Mouse (Mus musculus) small intestine, adult 2 months (tissue): ENCODE data around the gene Hs3st3b1. TPM values are rescaled to one million over a fixed set of nuclear protein-coding genes. Genes with fewer than 3 reads are reported as not detected.

ENCODE experiments used
- H3K27ac ChIP-seq: fragments of 200-500 bp; 2 replicates; pipeline ENCODE4 v1.5.1; 2012; ENCODE audit warnings: low read depth, low read length, control low read depth, inconsistent platforms; ENCODE audit not compliant: insufficient read depth
- H3K27me3 ChIP-seq: fragments of 200-500 bp; 2 replicates; pipeline ENCODE4 v1.6.1; 2012; ENCODE audit warnings: mild to moderate bottlenecking, moderate library complexity, low read length, inconsistent platforms; ENCODE audit not compliant: control insufficient read depth, insufficient read depth
- H3K36me3 ChIP-seq: fragments of 200-500 bp; 2 replicates; pipeline ENCODE4 v1.6.1; 2012; ENCODE audit warnings: mild to moderate bottlenecking, low read length, control low read depth, inconsistent platforms; ENCODE audit not compliant: control insufficient read depth, insufficient read depth
- H3K4me1 ChIP-seq: fragments of 200-500 bp; 2 replicates; pipeline ENCODE4 v1.6.1; 2012; ENCODE audit warnings: low read length, inconsistent platforms, mixed read lengths; ENCODE audit not compliant: control insufficient read depth, insufficient read depth, insufficient read length
- H3K4me3 ChIP-seq: fragments of 200-500 bp; 2 replicates; pipeline ENCODE4 v1.5.1; 2012; ENCODE audit warnings: low read depth, mild to moderate bottlenecking, control low read depth, inconsistent platforms, low read length, moderate library complexity
- CTCF ChIP-seq: fragments of 200-500 bp; IDR thresholded peaks from 2 replicates; pipeline ENCODE4 v1.5.1; 2012; ENCODE audit warnings: low read depth, mild to moderate bottlenecking, control low read depth, inconsistent platforms, low read length, moderate library complexity, mixed read lengths; ENCODE audit not compliant: insufficient replicate concordance, insufficient read length; ENCODE audit errors: extremely low read depth
- POLR2A ChIP-seq: fragments of 200-500 bp; IDR thresholded peaks from 2 replicates; pipeline ENCODE4 v1.6.1; 2012; ENCODE audit warnings: low read depth, mild to moderate bottlenecking, control low read depth, inconsistent platforms, low read length, moderate library complexity
- WGBS: fragments of 180-500 bp; shearing (Covaris S2); methylation state at CpG from one replicate; pipeline ENCODE4 v1.1.7; 2018; 5-methylcytosine and 5-hydroxymethylcytosine counted together
- polyA plus RNA-seq: library from polyadenylated mRNA; depleted of rRNA; stranded (reverse); fragments of >200 nt; gene quantifications from 2 replicates; pipeline ENCODE4 v1.2.3, GENCODE M21; 2012

Hs3st3b1 gene
- polyA plus RNA-seq, 1 experiment, result 3.7 TPM

DNA sequence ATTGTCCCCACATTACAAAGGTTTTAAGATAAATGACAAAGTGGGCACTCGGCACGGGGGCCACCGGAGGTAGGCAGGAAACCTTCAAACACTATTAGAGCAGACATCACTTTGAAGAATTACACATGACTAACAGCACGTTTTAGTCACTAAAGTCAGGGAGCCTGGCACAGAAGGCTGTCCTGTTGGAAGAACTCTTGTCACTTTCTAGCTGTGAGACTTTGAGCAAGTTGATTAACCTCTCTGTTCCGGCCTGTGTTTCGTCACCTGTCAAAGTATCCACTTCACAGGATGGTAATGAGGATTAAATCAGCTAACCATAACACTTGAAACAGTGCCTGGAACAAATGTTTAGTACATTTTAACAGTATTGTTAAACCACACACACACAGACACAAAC lies 4.5 kb downstream of the Hs3st3b1 start:
- TF ChIP-seq POLR2A (no peak), CTCF (no peak)
- no peaks in the 10 kb centered on the region for H3K36me3 ChIP-seq
- H3K27ac ChIP-seq, result no peak overlapping the region
- 77% methylated on average over 6 of the region's 6 CpGs for WGBS
- peaks cover 39% of the 10 kb centered on the region for H3K27me3 ChIP-seq
- H3K4me1 ChIP-seq, result peaks cover 11% of the 10 kb centered on the region
- no peak overlapping the region for H3K4me3 ChIP-seq

GRCm38 (mm10) chr11:63914388-63914787 lies 7.7 kb downstream of the Hs3st3b1 start:
- H3K4me1 ChIP-seq, result peaks cover 5% of the 10 kb centered on the region
- WGBS, result 1% methylated on average over 20 of the region's 20 CpGs
- H3K27me3 ChIP-seq, result peaks cover 9% of the 10 kb centered on the region
- TF ChIP-seq POLR2A, result no peak
- no peak for TF ChIP-seq CTCF
- H3K4me3 ChIP-seq, result peak overlapping the region; percentile 37
- H3K27ac ChIP-seq, result no peak overlapping the region
- H3K36me3 ChIP-seq, result no peaks in the 10 kb centered on the region

DNA sequence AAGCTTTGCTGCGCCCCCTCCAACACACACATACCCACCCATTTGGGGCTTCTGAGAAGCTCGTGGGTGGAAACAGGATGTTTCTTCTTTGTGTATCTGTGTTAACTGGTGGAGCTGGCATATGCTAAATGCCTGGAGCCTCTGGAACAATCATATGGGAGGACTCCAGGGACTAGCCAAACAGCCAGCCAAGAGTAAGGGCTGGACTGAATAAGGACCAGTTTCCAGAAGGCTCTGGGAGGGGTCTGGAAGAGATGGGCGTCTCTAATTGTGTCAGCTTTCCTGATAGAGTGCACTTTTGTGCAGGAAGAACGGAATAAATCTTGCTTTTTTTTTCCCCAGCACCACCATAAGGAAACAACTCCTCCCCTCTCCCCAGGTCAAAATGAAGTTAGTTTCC lies 8.2 kb downstream of the Hs3st3b1 start:
- peak overlapping the region; percentile 37 for H3K4me3 ChIP-seq
- H3K36me3 ChIP-seq, result no peaks in the 10 kb centered on the region
- 25% methylated on average over 4 of the region's 4 CpGs for WGBS
- H3K27me3 ChIP-seq, result peaks cover 4% of the 10 kb centered on the region
- no peak overlapping the region for H3K27ac ChIP-seq
- peaks cover 2% of the 10 kb centered on the region; the same call in 1 of the 2 replicates for H3K4me1 ChIP-seq
- TF ChIP-seq CTCF, result no peak
- TF ChIP-seq POLR2A, result no peak

DNA sequence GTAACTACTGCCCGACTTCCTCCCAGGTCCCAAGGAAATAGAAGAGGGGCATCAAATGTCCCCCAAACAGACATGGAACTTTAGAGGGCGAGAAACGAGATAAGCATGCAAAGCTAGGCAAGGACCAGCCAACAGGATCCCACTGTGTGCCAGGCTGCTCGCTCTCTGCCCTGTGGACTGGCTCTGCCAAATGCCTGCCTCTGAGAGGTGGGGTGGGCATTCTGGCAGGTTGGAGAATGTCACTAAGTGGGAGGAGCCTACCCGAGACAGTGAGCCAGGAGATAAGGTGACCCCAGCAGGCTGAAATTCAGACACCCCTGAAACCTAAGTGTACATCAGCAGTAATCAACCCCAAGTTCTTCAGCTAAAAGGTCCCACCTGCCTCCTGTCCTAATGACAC lies 11.1 kb downstream of the Hs3st3b1 start:
- Histone ChIP-seq H3K36me3 (no peaks in the 10 kb centered on the region), H3K27ac (no peak overlapping the region), H3K4me3 (no peak overlapping the region), H3K4me1 (peaks cover 2% of the 10 kb centered on the region), H3K27me3 (no peaks in the 10 kb centered on the region; the same call in 1 of the 2 replicates)
- 38% methylated on average over 5 of the region's 5 CpGs for WGBS
- TF ChIP-seq CTCF (no peak), POLR2A (no peak)

DNA sequence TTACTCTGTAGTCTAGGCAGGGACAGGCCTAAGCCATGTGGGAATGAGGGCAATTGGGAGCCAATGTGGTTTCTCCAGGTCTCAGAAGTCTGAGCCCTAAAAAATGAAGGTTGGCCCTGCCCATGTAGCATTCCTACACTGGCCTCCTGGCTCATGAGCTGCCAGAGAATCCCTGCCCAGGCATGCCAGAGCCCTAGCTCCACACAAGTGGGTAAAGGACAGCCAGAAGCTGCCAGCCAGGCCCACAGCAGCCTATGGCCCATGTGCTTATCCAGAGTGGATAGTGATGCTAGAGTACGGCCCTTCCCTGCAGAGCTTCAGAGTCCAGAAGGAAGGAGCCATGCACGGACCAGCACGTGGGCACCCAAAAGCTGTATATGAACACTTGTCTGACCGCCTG lies 12.1 kb downstream of the Hs3st3b1 start:
- peaks cover 2% of the 10 kb centered on the region for H3K4me1 ChIP-seq
- no peaks in the 10 kb centered on the region for H3K36me3 ChIP-seq
- H3K4me3 ChIP-seq, result no peak overlapping the region
- TF ChIP-seq CTCF (no peak), POLR2A (no peak)
- WGBS, result 95% methylated on average over 4 of the region's 4 CpGs
- no peaks in the 10 kb centered on the region; the same call in 1 of the 2 replicates for H3K27me3 ChIP-seq
- no peak overlapping the region for H3K27ac ChIP-seq

DNA sequence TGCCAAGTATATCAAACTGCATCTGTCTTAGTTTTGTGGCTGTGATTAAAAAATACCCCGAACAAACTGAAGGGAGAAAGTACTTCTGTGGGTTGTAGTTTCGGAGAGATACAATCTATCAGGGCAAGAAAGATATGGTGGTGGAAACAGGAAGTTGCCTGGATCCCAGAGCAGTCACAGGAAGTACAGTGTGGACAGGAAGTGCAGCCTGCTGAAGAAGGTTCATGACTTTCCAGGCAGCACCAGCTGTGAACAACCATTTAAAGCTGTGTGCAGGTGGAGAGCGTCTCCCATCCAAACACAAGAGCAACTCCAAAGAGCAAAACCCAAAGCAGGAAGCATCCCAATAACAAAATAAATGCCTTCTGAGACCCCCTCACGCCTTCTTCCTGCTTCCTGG lies 13.6 kb downstream of the Hs3st3b1 start:
- no peak for TF ChIP-seq CTCF
- no peak for TF ChIP-seq POLR2A
- H3K27ac ChIP-seq, result no peak overlapping the region
- H3K4me1 ChIP-seq, result no peaks in the 10 kb centered on the region; the same call in 1 of the 2 replicates
- no peaks in the 10 kb centered on the region for H3K36me3 ChIP-seq
- no peaks in the 10 kb centered on the region; the same call in 1 of the 2 replicates for H3K27me3 ChIP-seq
- no peak overlapping the region for H3K4me3 ChIP-seq
- WGBS, result 70% methylated on average over 4 of the region's 4 CpGs

DNA sequence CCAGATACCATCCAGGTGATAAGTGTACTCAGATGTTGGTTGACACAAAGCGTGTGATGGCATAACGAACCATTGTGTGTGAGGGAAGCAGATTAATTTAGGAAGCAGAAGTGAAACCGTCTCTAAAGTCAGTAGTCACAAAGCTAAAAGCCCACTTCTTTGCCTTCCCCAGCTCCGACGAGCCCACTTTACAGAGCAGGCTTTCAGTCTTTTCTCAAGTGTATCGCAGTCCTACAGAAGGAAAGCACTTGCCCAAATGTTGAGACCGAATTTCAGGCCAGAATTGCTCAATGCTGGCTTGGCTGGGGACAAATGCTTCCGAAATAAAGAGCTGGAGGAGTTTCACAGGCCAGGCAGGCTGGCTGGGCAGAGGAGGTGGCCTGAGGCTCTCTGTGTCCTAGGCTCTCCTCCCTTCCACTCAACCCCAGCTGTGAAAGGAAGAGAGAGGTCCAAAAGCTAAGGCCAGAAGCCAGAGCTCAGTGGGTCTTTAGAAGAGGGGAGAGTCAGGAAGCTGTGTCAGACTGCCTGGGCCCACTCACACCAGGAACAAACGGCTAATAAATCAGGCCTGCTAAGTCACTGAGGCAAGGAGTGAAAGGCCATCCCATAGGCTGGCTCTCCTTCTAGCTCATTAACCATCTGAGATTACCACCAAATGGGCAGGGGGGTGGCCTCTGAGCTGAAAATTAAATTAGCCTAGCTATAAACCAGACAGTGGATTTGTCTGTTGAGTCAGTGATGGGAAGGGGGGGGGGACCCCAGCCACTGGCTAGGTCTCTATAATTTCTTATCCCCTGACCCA lies 15.3 kb downstream of the Hs3st3b1 start:
- TF ChIP-seq POLR2A, result no peak
- TF ChIP-seq CTCF, result no peak
- Histone ChIP-seq H3K27ac (peak overlapping the region; percentile 40), H3K4me1 (no peaks in the 10 kb centered on the region; the same call in 1 of the 2 replicates), H3K27me3 (no peaks in the 10 kb centered on the region), H3K36me3 (no peaks in the 10 kb centered on the region), H3K4me3 (no peak overlapping the region)
- WGBS, result 67% methylated on average over 9 of the region's 9 CpGs
